Comparison of ENCODE assay signal across 12 mouse cellular contexts in the genomic region with DNA sequence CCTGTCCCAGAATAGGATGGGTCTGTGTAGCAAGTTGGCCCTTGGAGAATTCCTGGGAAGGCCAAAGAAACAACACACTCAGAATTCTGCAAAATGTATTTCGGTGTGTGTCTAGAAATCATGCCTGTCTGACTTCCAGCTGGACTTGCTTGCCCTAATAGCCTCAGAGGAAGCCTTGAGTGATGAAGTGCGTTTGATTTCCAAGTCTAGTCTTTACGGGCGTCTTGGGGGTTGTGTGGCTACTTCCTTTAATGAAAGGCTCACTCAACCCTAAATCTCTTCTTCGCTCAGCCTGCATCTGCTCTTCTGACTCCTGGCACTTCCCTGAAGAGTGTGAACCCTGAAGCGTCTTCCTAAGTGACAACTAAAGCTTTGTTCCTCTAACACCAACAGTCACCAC.
"Had no signal": no experiment of that assay in that cellular context is flagged by ENCODE, and none has a peak within 500 bp of the region (broad histone marks: within the 10 kb centered on the region; RNA-seq: fewer than 3 reads in every experiment).

No protein-coding gene starts in this region.

- H3K27ac ChIP-seq: left cerebral cortex, adult 2 months; limb, embryonic 13.5 days; midbrain, embryonic 10.5 days; neural tube, embryonic 12.5 days had no signal

- H3K9ac ChIP-seq: limb, embryonic 13.5 days; neural tube, embryonic 12.5 days had no signal

- H3K27me3 ChIP-seq: limb, embryonic 13.5 days; neural tube, embryonic 12.5 days had no signal

- H3K4me3 ChIP-seq: left cerebral cortex, adult 2 months; limb, embryonic 13.5 days; midbrain, embryonic 10.5 days; myocyte; neural tube, embryonic 12.5 days had no signal

- DNase-seq: kidney, adult 8-10 months; lung, postnatal 36 days; midbrain, embryonic 14.5 days; right cerebral cortex, postnatal 14 days; thymus, adult 18-20 months; thymus, postnatal 14 days had no signal

- H3K9me3 ChIP-seq: limb, embryonic 13.5 days; midbrain, embryonic 10.5 days; neural tube, embryonic 12.5 days had no signal

- H3K4me2 ChIP-seq: limb, embryonic 13.5 days; liver, embryonic 11.5 days; neural tube, embryonic 12.5 days had no signal

- H3K36me3 ChIP-seq: limb, embryonic 13.5 days; midbrain, embryonic 10.5 days; neural tube, embryonic 12.5 days had no signal
